Mouse (Mus musculus): ENCODE measurements around the gene Cdkn2d.

GRCm38 (mm10) chr9:21321513-21321835 is 30.3 kb upstream of the Cdkn2d start:
- TF ChIP-seq CTCF (IDR thresholded peaks at IDR 0.05; ENCODE audit: low read depth, low read length) (no peak), EP300 (IDR thresholded peaks at IDR 0.05; ENCODE audit: insufficient read depth, low read depth, low read length) (no peak), POLR2A (IDR thresholded peaks at IDR 0.05; ENCODE audit: insufficient read depth, low read length) (no peak)

Data from ES-Bruce4 (cell line).